Mouse (Mus musculus) liver, adult 2 months (tissue): ENCODE measurements around the gene Gpkow. TPM values are rescaled to one million over a fixed set of nuclear protein-coding genes. Genes with fewer than 3 reads are reported as not detected.

Experiments used
- DNase-seq: peaks from one replicate; pipeline ENCODE4 v3.0.0-alpha.2; 2011; ENCODE audit warnings: low read depth, low spot score; ENCODE audit errors: extremely low read depth
- H3K27ac ChIP-seq: fragments of 200-500 bp; replicated peaks from 2 replicates; pipeline ENCODE4 v1.5.1; 2012; ENCODE audit warnings: low read depth, mild to moderate bottlenecking, control low read depth, inconsistent platforms, low read length; ENCODE audit not compliant: insufficient read depth
- H3K27me3 ChIP-seq: fragments of 200-500 bp; 2 replicates; pipeline ENCODE4 v1.6.1; 2012; ENCODE audit warnings: mild to moderate bottlenecking, moderate library complexity, low read length, inconsistent platforms; ENCODE audit not compliant: control insufficient read depth, insufficient read depth
- H3K36me3 ChIP-seq: fragments of 200-500 bp; 2 replicates; pipeline ENCODE4 v1.6.1; 2012; ENCODE audit warnings: low read length, inconsistent platforms; ENCODE audit not compliant: control insufficient read depth, insufficient read depth
- H3K4me1 ChIP-seq: fragments of 200-500 bp; 2 replicates; pipeline ENCODE4 v1.6.1; 2011; ENCODE audit warnings: low read length; ENCODE audit not compliant: control insufficient read depth, insufficient read depth
- H3K4me3 ChIP-seq: fragments of 200-500 bp; 2 replicates; pipeline ENCODE4 v1.5.1; 2011; ENCODE audit warnings: low read depth, mild to moderate bottlenecking, control low read depth, low read length, moderate library complexity; ENCODE audit not compliant: insufficient read depth
- H3K79me2 ChIP-seq: fragments of 200-500 bp; 2 replicates; pipeline ENCODE4 v1.6.1; 2012; ENCODE audit warnings: inconsistent platforms, mild to moderate bottlenecking, low read length, moderate library complexity; ENCODE audit not compliant: control insufficient read depth, insufficient read depth
- H3K9ac ChIP-seq: fragments of 200-500 bp; 2 replicates; pipeline ENCODE4 v1.6.1; 2012; ENCODE audit warnings: low read depth, mild to moderate bottlenecking, control low read depth, inconsistent platforms, low read length
- CTCF ChIP-seq: fragments of 200-500 bp; IDR thresholded peaks from 2 replicates; pipeline ENCODE4 v1.5.1; 2011; ENCODE audit warnings: low read depth, low read length, control low read depth
- POLR2A ChIP-seq: fragments of 200-500 bp; IDR thresholded peaks from 2 replicates; pipeline ENCODE4 v1.6.1; 2011; ENCODE audit warnings: low read length, control low read depth; ENCODE audit not compliant: insufficient read depth; ENCODE audit errors: extremely low read depth
- WGBS: fragments of 180-500 bp; shearing (Covaris S2); methylation state at CpG from one replicate; pipeline ENCODE4 v1.1.7; 2018; 5-methylcytosine and 5-hydroxymethylcytosine counted together
- polyA plus RNA-seq: library from polyadenylated mRNA; depleted of rRNA; stranded (reverse); fragments of >200 nt; gene quantifications from 2 replicates; pipeline ENCODE4 v1.2.3, GENCODE M21; 2012; rRNA removed
- total RNA-seq: library from RNA; depleted of rRNA; stranded (reverse); fragments of >200 nt; gene quantifications from 2 replicates; pipeline ENCODE4 v1.2.3, GENCODE M21; 2014; rRNA removed

The Gpkow gene
- 5.0 and 5.5 TPM in 2 replicates for total RNA-seq
- 4.3 and 5.0 TPM in 2 replicates for polyA plus RNA-seq

GRCm38 (mm10) chrX:7696954-7697381 lies at the start of gene Gpkow:
TSS of gene Gpkow (plus strand) at chrX:7697131.
- peaks cover 9% of the 10 kb centered on the region; the same call in 1 of the 2 replicates for H3K36me3 ChIP-seq
- H3K4me3 ChIP-seq, result peak within 1 kb of the TSS; percentile 92
- H3K9ac ChIP-seq, result peak within 1 kb of the TSS; percentile 83
- no peaks in the 10 kb centered on the region for H3K27me3 ChIP-seq
- under 1% methylated on average over 33 of the region's 33 CpGs for whole genome bisulfite sequencing
- DNase-seq, result peak; percentile 93
- TF ChIP-seq CTCF (no peak), POLR2A (peak; percentile 69)
- H3K4me1 ChIP-seq, result no peaks in the 10 kb centered on the region; the same call in 1 of the 2 replicates
- peak within 1 kb of the TSS; percentile 68 for H3K27ac ChIP-seq
- peaks cover 2% of the 10 kb centered on the region; the same call in 1 of the 2 replicates for H3K79me2 ChIP-seq

- Histone ChIP-seq H3K4me3 (peak overlapping the region; percentile 66), H3K36me3 (no peaks in the 10 kb centered on the region), H3K4me1 (peaks cover 3% of the 10 kb centered on the region; the same call in 1 of the 2 replicates), H3K79me2 (no peaks in the 10 kb centered on the region), H3K27ac (peak overlapping the region; percentile 95), H3K9ac (peak overlapping the region; percentile 87), H3K27me3 (no peaks in the 10 kb centered on the region)
- peak; percentile 97 for DNase-seq
- no peak for TF ChIP-seq CTCF
- peak; percentile 59; the same call in 1 of the 2 replicates for TF ChIP-seq POLR2A
- under 1% methylated on average over 25 of the region's 25 CpGs for WGBS
Measured at GRCm38 (mm10) chrX:7648671-7649304, 48.1 kb upstream of the Gpkow start.

DNA sequence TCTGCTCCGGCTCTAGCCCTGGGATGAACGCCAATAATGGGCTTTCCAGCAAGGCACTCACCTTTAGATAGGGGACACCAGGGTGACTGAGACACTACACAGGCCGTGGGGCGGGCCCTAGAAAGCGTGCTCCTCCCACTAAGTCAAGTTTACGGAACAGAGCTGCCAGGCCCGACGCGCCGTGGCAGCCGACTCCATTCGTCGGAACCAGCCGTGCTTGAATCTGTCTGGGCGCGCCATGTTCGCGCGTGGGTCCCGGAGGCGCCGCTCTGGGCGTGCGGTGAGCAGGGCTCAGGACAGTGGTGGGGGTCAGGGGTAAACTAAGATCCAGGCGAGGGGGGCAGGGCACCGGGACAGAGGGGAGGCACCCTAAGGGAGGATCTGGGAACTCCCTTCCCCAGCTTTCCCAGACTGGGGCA lies 39.7 kb upstream of the Gpkow start, which contains the start of gene Prickle3:
Prickle3 (plus strand) TSS at position 40 of the 419 bp plus-strand sequence.
- WGBS, result under 1% methylated on average over 26 of the region's 26 CpGs
- no peaks in the 10 kb centered on the region for H3K27me3 ChIP-seq

DNA sequence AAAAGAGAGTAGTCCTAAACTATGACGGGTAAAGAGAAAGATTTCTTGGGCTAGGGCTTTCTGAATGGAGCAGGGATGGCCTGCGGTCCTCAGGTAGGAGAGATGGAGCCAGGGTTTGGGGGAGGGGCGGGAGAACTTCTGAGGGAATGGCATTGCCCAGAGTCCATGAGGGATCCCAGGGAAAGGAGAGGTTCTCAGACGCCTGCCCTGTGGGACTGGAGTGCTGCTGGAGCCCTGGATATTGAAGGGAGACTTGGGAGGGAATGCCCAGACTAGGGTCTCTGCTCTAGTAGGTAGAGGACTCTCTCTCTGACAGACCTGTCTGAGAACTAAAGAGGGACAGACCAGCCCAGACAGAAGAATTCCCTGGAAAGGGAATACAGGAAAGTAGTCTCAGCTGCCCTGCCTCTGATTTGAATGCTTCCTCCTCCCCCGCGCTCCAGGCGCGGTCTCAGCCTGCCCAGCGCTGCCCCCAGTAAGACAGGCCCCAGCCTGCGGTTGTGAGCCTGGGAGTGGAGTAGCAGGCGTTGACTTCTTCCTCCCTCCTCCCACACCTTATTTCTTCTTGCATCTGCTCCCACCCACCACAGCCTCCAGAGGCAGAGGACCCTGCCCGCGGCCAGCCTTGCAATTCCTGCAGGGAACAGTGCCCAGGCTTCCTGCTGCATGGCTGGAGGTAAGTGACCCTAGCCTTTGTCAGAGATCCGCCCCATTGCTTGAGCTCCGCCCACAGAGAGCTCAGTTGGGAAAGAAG lies 38.7 kb upstream of the Gpkow start:
- WGBS, result 6% methylated on average over 13 of the region's 15 CpGs
- peak overlapping the region; percentile 63 for H3K27ac ChIP-seq
- peak; percentile 79 for DNase-seq
- no peaks in the 10 kb centered on the region for H3K27me3 ChIP-seq
- TF ChIP-seq POLR2A, result 0 out of 2 replicates have a peak, but pooled peaks have one; percentile 27
- TF ChIP-seq CTCF, result no peak
- H3K9ac ChIP-seq, result peak overlapping the region; percentile 49; the same call in 1 of the 2 replicates
- peaks cover 6% of the 10 kb centered on the region for H3K36me3 ChIP-seq
- peaks cover 3% of the 10 kb centered on the region for H3K4me1 ChIP-seq
- H3K79me2 ChIP-seq, result no peaks in the 10 kb centered on the region
- H3K4me3 ChIP-seq, result peak overlapping the region; percentile 99

More for the DNA sequence above, 39.7 kb upstream of the Gpkow start, which contains the start of gene Prickle3:
- peak; percentile 82 for DNase-seq
- Histone ChIP-seq H3K4me1 (peaks cover 3% of the 10 kb centered on the region), H3K9ac (peak within 1 kb of the TSS; percentile 97), H3K79me2 (no peaks in the 10 kb centered on the region), H3K27ac (peak within 1 kb of the TSS; percentile 86), H3K36me3 (peaks cover 4% of the 10 kb centered on the region; the same call in 1 of the 2 replicates), H3K4me3 (peak within 1 kb of the TSS; percentile 99)
- TF ChIP-seq CTCF (no peak), POLR2A (peak; percentile 50; the same call in 1 of the 2 replicates)

- H3K36me3 ChIP-seq, result peaks cover 6% of the 10 kb centered on the region
- H3K9ac ChIP-seq, result no peak overlapping the region
- H3K79me2 ChIP-seq, result no peaks in the 10 kb centered on the region
- no peak for DNase-seq
- H3K27ac ChIP-seq, result no peak overlapping the region
- no peak overlapping the region for H3K4me3 ChIP-seq
- no peaks in the 10 kb centered on the region for H3K27me3 ChIP-seq
- TF ChIP-seq CTCF (no peak), POLR2A (no peak)
- 59% methylated on average over 11 of the region's 11 CpGs for WGBS
- peaks cover 3% of the 10 kb centered on the region for H3K4me1 ChIP-seq
Measured at GRCm38 (mm10) chrX:7658785-7659589, 37.9 kb upstream of the Gpkow start.
